Mouse (Mus musculus): ENCODE data around the gene Bcat1. TPM values are rescaled to one million over a fixed set of nuclear protein-coding genes. Genes with fewer than 3 reads are reported as not detected.

Bcat1 gene
- polyA plus RNA-seq, 1 experiment: 1.9 TPM

DNA sequence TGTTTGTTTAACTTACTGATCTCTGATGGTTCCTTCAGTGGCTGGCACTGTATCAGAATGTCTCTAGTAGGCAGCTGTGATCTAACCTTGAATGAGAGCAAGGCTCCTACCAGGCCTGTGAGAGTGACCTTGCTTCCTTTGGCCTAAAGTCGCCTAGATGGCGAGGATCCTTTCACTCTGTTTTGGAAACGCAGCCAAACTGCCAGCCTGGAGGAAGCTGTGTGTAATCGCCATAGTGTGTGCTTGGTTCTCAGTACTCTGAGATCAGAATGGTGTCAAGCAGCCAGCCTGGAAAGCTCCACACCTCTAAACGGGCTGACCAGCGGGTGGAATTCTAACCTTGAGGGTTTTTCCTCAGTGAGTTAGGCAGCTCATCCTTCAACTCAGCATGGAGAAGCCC lies 36.9 kb upstream of the Bcat1 start:
- Histone ChIP-seq H3K4me3 (ENCODE audit: control insufficient read depth, insufficient read depth, low read length) (no peak overlapping the region), H3K36me3 (ENCODE audit: control insufficient read depth, insufficient read depth, low read length) (no peaks in the 10 kb centered on the region), H3K4me1 (replicated peaks; ENCODE audit: control insufficient read depth, insufficient read depth, low read length) (peaks cover 13% of the 10 kb centered on the region)

DNA sequence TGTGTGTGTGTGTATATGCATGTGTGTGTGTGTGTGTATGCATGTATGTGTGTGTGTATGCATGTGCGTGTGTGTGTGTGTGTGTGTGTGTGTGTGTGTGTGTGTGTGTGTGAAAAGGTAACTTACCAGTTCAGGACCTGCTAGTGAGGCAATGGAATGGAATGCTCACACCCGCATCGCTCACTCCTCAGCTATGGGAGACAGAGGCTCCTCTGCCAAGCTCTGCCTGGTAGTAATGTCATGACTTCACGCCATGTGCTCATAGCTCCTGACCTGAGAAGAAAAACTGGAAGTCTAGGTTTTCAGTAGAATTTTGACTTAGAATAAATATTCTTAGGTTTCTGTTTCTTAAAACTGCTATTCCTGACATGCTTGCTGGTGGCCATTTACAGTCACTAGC lies 34.8 kb upstream of the Bcat1 start:
- DNase-seq: no peak
- TF ChIP-seq POLR2A (IDR thresholded peaks at IDR 0.05; ENCODE audit: control insufficient read depth, extremely low read depth, insufficient read depth, low read length, poor library complexity) (no peak), CTCF (IDR thresholded peaks at IDR 0.05; ENCODE audit: borderline replicate concordance, control insufficient read depth, extremely low read depth, insufficient read depth, low read length, poor library complexity) (no peak)
- Histone ChIP-seq H3K27ac (ENCODE audit: control insufficient read depth, insufficient read depth, low read length) (no peak overlapping the region), H3K36me3 (ENCODE audit: control insufficient read depth, insufficient read depth, low read length) (no peaks in the 10 kb centered on the region), H3K27me3 (ENCODE audit: control insufficient read depth, insufficient read depth, low read length) (no peaks in the 10 kb centered on the region), H3K4me1 (replicated peaks; ENCODE audit: control insufficient read depth, insufficient read depth, low read length) (peaks cover 14% of the 10 kb centered on the region), H3K4me3 (ENCODE audit: control insufficient read depth, insufficient read depth, low read length) (no peak overlapping the region)
- 92% methylated on average over 4 of the region's 4 CpGs for WGBS

More for the DNA sequence above, 36.9 kb upstream of the Bcat1 start:
- no peaks in the 10 kb centered on the region for H3K27me3 ChIP-seq (ENCODE audit: control insufficient read depth, insufficient read depth, low read length)
- no peak for DNase-seq
- 95% methylated on average over 6 of the region's 6 CpGs for WGBS
- H3K27ac ChIP-seq (ENCODE audit: control insufficient read depth, insufficient read depth, low read length): no peak overlapping the region
- TF ChIP-seq CTCF (IDR thresholded peaks at IDR 0.05; ENCODE audit: borderline replicate concordance, control insufficient read depth, extremely low read depth, insufficient read depth, low read length, poor library complexity) (no peak), POLR2A (IDR thresholded peaks at IDR 0.05; ENCODE audit: control insufficient read depth, extremely low read depth, insufficient read depth, low read length, poor library complexity) (no peak)

DNA sequence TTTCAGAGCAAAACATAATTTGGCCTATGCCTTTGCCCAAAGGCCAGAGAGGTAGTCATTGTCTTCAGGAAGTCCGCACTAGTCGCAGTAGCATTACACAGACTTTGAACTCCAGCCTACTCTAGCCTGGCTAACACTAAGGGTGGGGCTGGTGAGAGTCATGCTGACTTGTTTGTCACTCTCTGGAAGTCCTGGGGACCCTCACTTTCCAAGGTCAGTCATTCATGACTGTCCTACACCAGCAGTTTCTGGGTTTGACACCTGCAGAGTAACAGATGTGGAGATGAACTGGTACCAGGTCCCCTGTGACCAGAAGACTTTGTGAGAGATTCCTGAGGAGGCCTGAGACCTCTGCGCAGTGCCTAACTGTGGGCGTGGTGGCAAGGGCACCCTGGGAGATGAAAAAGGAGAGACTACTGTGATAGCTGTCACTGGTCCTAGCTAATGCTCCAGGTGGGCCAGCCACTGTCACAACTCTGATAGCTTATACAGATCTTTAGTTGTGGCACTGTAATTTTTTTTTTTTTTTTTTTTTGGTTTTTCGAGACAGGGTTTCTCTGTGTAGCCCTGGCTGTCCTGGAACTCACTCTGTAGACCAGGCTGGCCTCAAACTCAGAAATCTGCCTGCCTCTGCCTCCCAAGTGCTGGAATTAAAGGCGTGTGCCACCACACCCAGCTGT lies 30.3 kb upstream of the Bcat1 start:
- Histone ChIP-seq H3K36me3 (ENCODE audit: control insufficient read depth, insufficient read depth, low read length) (no peaks in the 10 kb centered on the region), H3K4me3 (ENCODE audit: control insufficient read depth, insufficient read depth, low read length) (no peak overlapping the region), H3K4me1 (replicated peaks; ENCODE audit: control insufficient read depth, insufficient read depth, low read length) (peaks cover 22% of the 10 kb centered on the region), H3K27me3 (ENCODE audit: control insufficient read depth, insufficient read depth, low read length) (no peaks in the 10 kb centered on the region), H3K27ac (ENCODE audit: control insufficient read depth, insufficient read depth, low read length) (peak overlapping the region; percentile 77)
- no peak for DNase-seq
- TF ChIP-seq POLR2A (IDR thresholded peaks at IDR 0.05; ENCODE audit: control insufficient read depth, extremely low read depth, insufficient read depth, low read length, poor library complexity) (no peak), CTCF (IDR thresholded peaks at IDR 0.05; ENCODE audit: borderline replicate concordance, control insufficient read depth, extremely low read depth, insufficient read depth, low read length, poor library complexity) (no peak)
- 64% methylated on average over 6 of the region's 6 CpGs for WGBS

DNA sequence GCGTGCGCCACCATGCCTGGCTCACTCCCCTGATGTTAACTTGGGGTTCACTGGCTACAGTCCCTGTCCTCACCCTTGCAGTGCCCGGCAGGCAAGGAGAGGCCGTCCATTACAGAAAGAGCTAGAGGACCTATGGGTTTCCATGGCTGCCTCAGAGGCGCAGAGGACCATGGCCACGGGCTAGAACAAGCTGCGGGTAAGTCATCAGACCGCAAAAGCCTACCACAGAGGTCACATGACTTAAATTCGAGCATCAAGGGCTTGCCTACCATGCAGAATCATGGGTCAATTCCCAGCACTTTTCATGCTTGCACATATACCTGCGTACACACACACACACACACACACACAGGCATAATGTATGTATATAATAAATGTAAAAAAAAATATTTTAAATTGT lies 29.5 kb upstream of the Bcat1 start:
- TF ChIP-seq CTCF (IDR thresholded peaks at IDR 0.05; ENCODE audit: borderline replicate concordance, control insufficient read depth, extremely low read depth, insufficient read depth, low read length, poor library complexity) (no peak), POLR2A (IDR thresholded peaks at IDR 0.05; ENCODE audit: control insufficient read depth, extremely low read depth, insufficient read depth, low read length, poor library complexity) (no peak)
- H3K36me3 ChIP-seq (ENCODE audit: control insufficient read depth, insufficient read depth, low read length): no peaks in the 10 kb centered on the region
- H3K4me1 ChIP-seq (replicated peaks; ENCODE audit: control insufficient read depth, insufficient read depth, low read length): peaks cover 31% of the 10 kb centered on the region
- H3K27me3 ChIP-seq (ENCODE audit: control insufficient read depth, insufficient read depth, low read length): no peaks in the 10 kb centered on the region
- 53% methylated on average over 10 of the region's 10 CpGs for WGBS
- H3K27ac ChIP-seq (ENCODE audit: control insufficient read depth, insufficient read depth, low read length): peak overlapping the region; percentile 58
- DNase-seq: peak; percentile 22
- H3K4me3 ChIP-seq (ENCODE audit: control insufficient read depth, insufficient read depth, low read length): no peak overlapping the region

DNA sequence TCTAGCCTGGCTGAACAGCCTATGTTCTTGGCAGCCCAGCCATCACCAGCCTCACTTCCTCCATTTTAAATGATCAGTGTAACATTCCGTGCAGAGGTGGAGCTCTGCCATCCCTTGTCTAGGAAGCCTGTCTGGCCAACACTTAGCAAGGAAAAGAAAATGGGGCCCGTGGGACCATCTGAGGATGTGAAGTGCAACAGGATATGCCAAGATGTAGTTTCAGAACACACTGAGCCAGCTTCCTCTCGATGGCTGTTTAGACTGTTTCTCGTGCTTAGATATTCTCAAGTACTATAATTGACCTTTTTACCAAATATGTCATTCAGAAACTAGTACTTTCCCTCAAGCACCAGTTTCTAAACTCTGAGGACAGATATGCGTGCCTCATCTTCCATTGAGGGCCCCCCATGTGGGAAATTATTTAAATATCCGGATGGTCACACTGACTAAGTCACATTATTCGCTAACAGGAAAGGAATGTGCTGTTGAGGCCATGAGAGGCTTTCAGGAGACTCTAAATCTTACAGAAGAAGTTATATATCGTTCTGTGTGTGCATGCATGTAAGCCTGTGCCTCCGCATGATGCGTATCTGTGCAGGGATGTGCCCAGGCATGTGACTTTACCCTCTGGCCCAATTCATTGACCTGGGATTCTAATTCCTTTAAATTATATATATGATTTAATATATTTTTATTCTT lies 28.4 kb upstream of the Bcat1 start:
- H3K27me3 ChIP-seq (ENCODE audit: control insufficient read depth, insufficient read depth, low read length): no peaks in the 10 kb centered on the region
- WGBS: 65% methylated on average over 10 of the region's 10 CpGs
- DNase-seq: peak; percentile 30
- no peak overlapping the region for H3K4me3 ChIP-seq (ENCODE audit: control insufficient read depth, insufficient read depth, low read length)
- TF ChIP-seq POLR2A (IDR thresholded peaks at IDR 0.05; ENCODE audit: control insufficient read depth, extremely low read depth, insufficient read depth, low read length, poor library complexity): no peak
- no peaks in the 10 kb centered on the region for H3K36me3 ChIP-seq (ENCODE audit: control insufficient read depth, insufficient read depth, low read length)
- H3K4me1 ChIP-seq (replicated peaks; ENCODE audit: control insufficient read depth, insufficient read depth, low read length): peaks cover 34% of the 10 kb centered on the region
- H3K27ac ChIP-seq (ENCODE audit: control insufficient read depth, insufficient read depth, low read length): peak overlapping the region; percentile 91

DNA sequence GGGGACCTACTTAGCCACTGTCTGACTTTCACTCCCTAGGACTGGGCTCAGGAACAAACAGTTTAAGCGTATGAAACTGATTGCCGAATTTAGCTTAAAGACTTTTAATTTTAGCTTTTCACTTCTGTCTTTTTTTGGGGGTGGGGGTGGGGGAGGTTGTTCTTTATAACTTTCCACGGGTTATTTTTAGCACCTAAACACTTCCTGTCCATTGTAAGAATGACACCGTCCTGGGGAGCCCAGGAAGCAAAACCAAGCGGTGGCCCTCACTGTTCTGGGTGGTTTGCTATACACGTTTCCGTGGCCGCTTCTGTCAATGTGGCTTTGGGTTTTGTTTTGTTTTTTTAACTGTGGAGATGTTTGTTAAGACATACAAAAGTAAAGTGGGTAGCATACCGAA lies 24.9 kb upstream of the Bcat1 start:
- TF ChIP-seq POLR2A (IDR thresholded peaks at IDR 0.05; ENCODE audit: control insufficient read depth, extremely low read depth, insufficient read depth, low read length, poor library complexity) (no peak), CTCF (IDR thresholded peaks at IDR 0.05; ENCODE audit: borderline replicate concordance, control insufficient read depth, extremely low read depth, insufficient read depth, low read length, poor library complexity) (no peak)
- H3K27ac ChIP-seq (ENCODE audit: control insufficient read depth, insufficient read depth, low read length): peak overlapping the region; percentile 59

More for the DNA sequence above, 24.9 kb upstream of the Bcat1 start:
- Histone ChIP-seq H3K36me3 (ENCODE audit: control insufficient read depth, insufficient read depth, low read length) (no peaks in the 10 kb centered on the region), H3K27me3 (ENCODE audit: control insufficient read depth, insufficient read depth, low read length) (no peaks in the 10 kb centered on the region), H3K4me1 (replicated peaks; ENCODE audit: control insufficient read depth, insufficient read depth, low read length) (peaks cover 31% of the 10 kb centered on the region), H3K4me3 (ENCODE audit: control insufficient read depth, insufficient read depth, low read length) (no peak overlapping the region)
- DNase-seq: peak; percentile 24
- WGBS: 8% methylated on average over 9 of the region's 9 CpGs
